Mouse (Mus musculus): Measurements from ENCODE around the gene Wdfy1. TPM values are rescaled to one million over a fixed set of nuclear protein-coding genes. Genes with fewer than 3 reads are reported as not detected.

Gene Wdfy1
- polyA plus RNA-seq, 1 experiment from 2014 or later = 16.5 TPM

DNA sequence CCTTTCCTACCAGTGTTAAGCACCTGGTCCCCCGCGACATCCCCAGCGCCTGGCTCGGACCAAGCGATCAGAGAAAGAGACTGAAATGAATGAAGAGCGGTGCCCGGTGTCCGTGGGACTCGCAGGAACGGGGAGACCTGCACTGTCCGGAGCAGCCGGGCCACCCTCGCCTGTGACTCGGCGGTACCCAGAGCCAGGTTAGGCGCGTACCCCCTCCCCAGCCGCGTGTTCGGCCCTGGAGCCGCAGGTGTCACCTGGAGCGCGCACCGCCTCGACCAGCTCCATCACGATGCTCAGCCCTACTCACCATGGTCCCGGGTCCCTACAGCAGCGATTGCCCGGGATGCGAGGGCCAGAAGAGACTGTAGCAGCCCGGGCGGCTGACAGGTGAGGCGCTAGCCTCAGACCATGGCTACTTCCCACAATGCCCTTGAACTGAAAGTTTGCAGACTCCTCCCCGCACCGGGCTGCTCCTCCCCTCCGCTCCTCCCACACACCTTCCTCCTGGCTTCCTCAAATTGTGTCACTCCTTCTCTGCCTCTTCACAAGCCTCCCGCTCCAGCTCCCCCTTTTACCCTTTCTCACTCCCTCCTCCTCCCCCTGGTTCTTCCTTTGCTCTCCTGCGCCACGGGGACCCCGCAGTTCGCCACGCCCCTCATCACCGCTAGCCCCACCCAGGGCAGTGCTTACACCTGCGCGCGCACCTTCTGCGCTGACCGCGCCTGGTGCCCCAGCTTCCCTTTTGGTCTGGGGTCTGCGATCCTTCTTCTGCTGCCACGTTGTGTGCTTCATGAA lies 104.2 kb downstream of the Wdfy1 start, which contains the start of gene Ap1s3:
TSS of gene Ap1s3 (minus strand) at position 430 of the 795 bp plus-strand sequence.
- Histone ChIP-seq H3K9me3 (replicated peaks) (no peaks in the 10 kb centered on the region), H3K27me3 (replicated peaks) (peaks cover 19% of the 10 kb centered on the region), H3K36me3 (no peaks in the 10 kb centered on the region), H3K4me2 (peak within 1 kb of the TSS; percentile 94), H3K4me1 (peaks cover 29% of the 10 kb centered on the region), H3K27ac (no peak within 1 kb of the TSS; the same call in 1 of the 2 replicates), H3K9ac (peak within 1 kb of the TSS; percentile 76), H3K4me3 (peak within 1 kb of the TSS; percentile 74)
- WGBS (ENCODE audit: insufficient replicate concordance) = under 1% methylated on average over 51 of the region's 51 CpGs
- ATAC-seq = peak; percentile 92

DNA sequence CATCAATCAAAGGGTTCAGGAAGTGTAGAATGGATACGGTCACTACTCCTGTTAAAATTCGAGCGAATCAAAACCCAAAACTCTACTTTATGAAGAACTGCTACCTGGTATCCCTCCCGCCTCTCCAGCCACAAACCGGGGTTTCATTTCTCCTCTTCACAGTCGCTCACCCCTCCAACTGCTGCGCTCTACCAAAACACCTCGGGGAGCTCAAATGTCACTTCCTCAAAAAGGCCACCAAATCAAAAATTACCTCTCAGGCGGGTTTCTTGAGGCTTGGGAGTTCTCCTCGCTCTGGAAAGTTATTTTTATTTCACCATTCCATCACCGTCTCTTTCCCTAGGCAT lies 104.8 kb downstream of the Wdfy1 start:
- Histone ChIP-seq H3K4me1 (peaks cover 29% of the 10 kb centered on the region), H3K36me3 (no peaks in the 10 kb centered on the region), H3K4me3 (peak overlapping the region; percentile 74), H3K9ac (peak overlapping the region; percentile 76; the same call in 1 of the 2 replicates), H3K9me3 (replicated peaks) (no peaks in the 10 kb centered on the region), H3K27ac (no peak overlapping the region), H3K27me3 (replicated peaks) (peaks cover 19% of the 10 kb centered on the region), H3K4me2 (peak overlapping the region; percentile 94)
- ATAC-seq = no peak
- 1% methylated on average over 11 of the region's 11 CpGs for WGBS (ENCODE audit: insufficient replicate concordance)

DNA sequence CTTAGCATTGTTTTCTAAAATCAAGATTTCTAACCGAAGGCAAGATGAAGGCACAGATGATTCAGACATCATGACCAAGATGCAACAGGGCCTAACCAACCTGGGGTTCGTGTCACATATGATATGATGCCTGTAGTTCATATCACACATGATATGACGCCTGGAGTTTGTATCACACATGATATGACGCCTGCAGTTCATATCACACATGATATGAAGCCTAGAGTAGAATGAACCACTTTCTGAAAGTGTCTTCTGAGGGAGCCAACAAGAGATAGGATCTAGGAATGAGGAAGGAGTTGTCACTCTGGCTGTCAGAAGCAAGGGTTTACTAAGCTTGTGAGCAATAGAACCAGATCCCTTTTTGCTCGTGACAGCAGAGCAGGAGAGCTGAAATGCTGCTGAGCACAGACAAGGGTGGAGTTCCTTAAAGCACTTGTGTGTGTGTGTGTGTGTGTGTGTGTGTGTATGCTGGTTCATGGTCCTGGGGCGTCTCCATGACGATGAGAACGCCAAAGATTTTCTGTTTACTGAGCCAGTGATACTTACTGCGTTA lies 106.4 kb downstream of the Wdfy1 start:
- Histone ChIP-seq H3K9me3 (replicated peaks) (no peaks in the 10 kb centered on the region), H3K27me3 (replicated peaks) (peaks cover 19% of the 10 kb centered on the region), H3K4me2 (no peak overlapping the region), H3K4me3 (no peak overlapping the region), H3K9ac (no peak overlapping the region), H3K27ac (no peak overlapping the region), H3K36me3 (no peaks in the 10 kb centered on the region), H3K4me1 (peaks cover 29% of the 10 kb centered on the region)
- ATAC-seq = no peak
- 49% methylated on average over 9 of the region's 9 CpGs for WGBS (ENCODE audit: insufficient replicate concordance)

GRCm38 (mm10) chr1:79664911-79665310 lies 111.0 kb downstream of the Wdfy1 start:
- H3K36me3 ChIP-seq = no peaks in the 10 kb centered on the region
- H3K4me3 ChIP-seq = no peak overlapping the region
- WGBS (ENCODE audit: insufficient replicate concordance) = 77% methylated on average over 4 of the region's 4 CpGs

GRCm38 (mm10) chr1:79659598-79659997 lies 116.3 kb downstream of the Wdfy1 start:
- no peak overlapping the region for H3K4me3 ChIP-seq
- no peak overlapping the region for H3K9ac ChIP-seq
- H3K27me3 ChIP-seq (replicated peaks) = no peaks in the 10 kb centered on the region
- H3K9me3 ChIP-seq (replicated peaks) = no peaks in the 10 kb centered on the region
- WGBS (ENCODE audit: insufficient replicate concordance) = 72% methylated on average over 7 of the region's 7 CpGs
- H3K36me3 ChIP-seq = no peaks in the 10 kb centered on the region
- no peak for ATAC-seq
- no peak overlapping the region for H3K4me2 ChIP-seq
- no peak overlapping the region for H3K27ac ChIP-seq
- H3K4me1 ChIP-seq = no peaks in the 10 kb centered on the region

More at GRCm38 (mm10) chr1:79664911-79665310, 111.0 kb downstream of the Wdfy1 start:
- Histone ChIP-seq H3K4me2 (no peak overlapping the region), H3K9me3 (replicated peaks) (no peaks in the 10 kb centered on the region), H3K9ac (no peak overlapping the region), H3K4me1 (peaks cover 5% of the 10 kb centered on the region; the same call in 1 of the 2 replicates), H3K27ac (no peak overlapping the region), H3K27me3 (replicated peaks) (no peaks in the 10 kb centered on the region)
- no peak for ATAC-seq

- Histone ChIP-seq H3K27me3 (replicated peaks) (no peaks in the 10 kb centered on the region), H3K36me3 (no peaks in the 10 kb centered on the region), H3K9me3 (replicated peaks) (no peaks in the 10 kb centered on the region), H3K27ac (no peak overlapping the region), H3K4me3 (no peak overlapping the region), H3K9ac (no peak overlapping the region), H3K4me1 (no peaks in the 10 kb centered on the region), H3K4me2 (no peak overlapping the region)
- WGBS (ENCODE audit: insufficient replicate concordance) = 55% methylated on average over 1 of the region's 1 CpGs
- no peak for ATAC-seq
Observed at GRCm38 (mm10) chr1:79657411-79657810, 118.5 kb downstream of the Wdfy1 start.

- H3K4me1 ChIP-seq = no peaks in the 10 kb centered on the region
- H3K4me3 ChIP-seq = no peak overlapping the region
- H3K27me3 ChIP-seq (replicated peaks) = no peaks in the 10 kb centered on the region
- H3K4me2 ChIP-seq = no peak overlapping the region
- H3K36me3 ChIP-seq = no peaks in the 10 kb centered on the region
- no peak for ATAC-seq
- WGBS (ENCODE audit: insufficient replicate concordance) = 61% methylated on average over 4 of the region's 4 CpGs
- no peaks in the 10 kb centered on the region for H3K9me3 ChIP-seq (replicated peaks)
- H3K9ac ChIP-seq = no peak overlapping the region
- H3K27ac ChIP-seq = no peak overlapping the region
Observed at GRCm38 (mm10) chr1:79655819-79656555, 120.0 kb downstream of the Wdfy1 start.

DNA sequence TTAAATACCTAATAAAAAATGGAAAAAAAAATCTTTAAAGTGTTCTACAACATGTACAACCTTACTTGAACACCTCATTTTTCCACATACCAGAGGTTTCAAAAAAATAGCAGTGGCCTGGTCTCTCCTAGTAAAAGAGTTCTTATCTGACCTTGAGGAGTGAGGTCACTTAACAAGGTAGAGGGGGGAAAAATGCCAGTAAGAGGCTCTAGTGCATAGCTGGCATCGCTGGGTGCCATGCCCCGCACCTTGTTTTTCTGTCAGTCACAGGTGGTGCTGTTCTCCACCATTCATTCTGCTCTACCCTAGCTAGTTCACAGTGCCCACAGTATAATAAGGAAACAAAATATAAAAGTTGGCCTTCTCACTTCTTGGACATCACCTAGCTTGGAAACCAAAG lies 121.0 kb downstream of the Wdfy1 start:
- H3K27ac ChIP-seq = no peak overlapping the region
- H3K4me3 ChIP-seq = no peak overlapping the region
- WGBS (ENCODE audit: insufficient replicate concordance) = 83% methylated on average over 2 of the region's 2 CpGs
- no peaks in the 10 kb centered on the region for H3K9me3 ChIP-seq (replicated peaks)
- no peak overlapping the region for H3K4me2 ChIP-seq
- H3K4me1 ChIP-seq = no peaks in the 10 kb centered on the region
- no peaks in the 10 kb centered on the region for H3K27me3 ChIP-seq (replicated peaks)
- H3K36me3 ChIP-seq = no peaks in the 10 kb centered on the region
- ATAC-seq = no peak
- H3K9ac ChIP-seq = no peak overlapping the region

Other genes with a start within 250 kb of the Wdfy1 start
- 0.25 and 0.31 TPM in 2 replicates for gene Ap1s3, start 104.2 kb downstream of the Wdfy1 start, polyA plus RNA-seq (2016; fragmentation: Nextera tagmentation; extraction: Ambion mirVana)
- 35.0 and 35.4 TPM in 2 replicates for gene Mrpl44, start 125 bp downstream of the Wdfy1 start, polyA plus RNA-seq (2016; fragmentation: Nextera tagmentation; extraction: Ambion mirVana)
- gene Serpine2, start 85.0 kb upstream of the Wdfy1 start, polyA plus RNA-seq (2016; fragmentation: Nextera tagmentation; extraction: Ambion mirVana) = 12.6 and 14.5 TPM in 2 replicates